Mouse (Mus musculus) cerebellum, adult 9-10 months (tissue): Measurements from ENCODE around the gene Efcab9.
"Not testable (repeated sequence)": the region's sequence is repeated elsewhere in the genome, so short reads cannot be mapped to it uniquely, and the experiment has no call there.

Experiments used
- DNase-seq: peaks from one replicate; pipeline ENCODE4 v3.0.0; 2022

The Efcab9 gene

GRCm38 (mm10) chr11:32535646-32536045 is 3.8 kb upstream of the Efcab9 start:
- no peak for DNase-seq

- DNase-seq = no peak
Observed at GRCm38 (mm10) chr11:32534453-32535075, 2.7 kb upstream of the Efcab9 start.

GRCm38 (mm10) chr11:32533482-32534261 is 1.8 kb upstream of the Efcab9 start:
- DNase-seq = peak; percentile 79

GRCm38 (mm10) chr11:32532765-32533481 is 1.0 kb upstream of the Efcab9 start, which contains the start of gene Stk10:
TSS of gene Stk10 (plus strand) at chr11:32533305.
- DNase-seq = peak; percentile 88

- DNase-seq = peak; percentile 30
Observed at GRCm38 (mm10) chr11:32530151-32530550, 1.7 kb downstream of the Efcab9 start.

GRCm38 (mm10) chr11:32527006-32527405 is 4.9 kb downstream of the Efcab9 start:
- no peak for DNase-seq

- DNase-seq = no peak
Observed at GRCm38 (mm10) chr11:32524122-32524920, 7.6 kb downstream of the Efcab9 start.

- no peak for DNase-seq
Observed at GRCm38 (mm10) chr11:32521246-32521645, 10.6 kb downstream of the Efcab9 start.

- DNase-seq = no peak
Observed at GRCm38 (mm10) chr11:32519354-32519753, 12.5 kb downstream of the Efcab9 start.

- DNase-seq = no peak
Observed at GRCm38 (mm10) chr11:32518770-32519169, 13.1 kb downstream of the Efcab9 start.

- DNase-seq = peak; percentile 92
Observed at GRCm38 (mm10) chr11:32516916-32517712, 14.8 kb downstream of the Efcab9 start.

GRCm38 (mm10) chr11:32516091-32516490 is 15.8 kb downstream of the Efcab9 start:
- DNase-seq = no peak

GRCm38 (mm10) chr11:32514853-32515252 is 17.0 kb downstream of the Efcab9 start:
- not testable (repeated sequence) for DNase-seq

GRCm38 (mm10) chr11:32510930-32511329 is 21.0 kb downstream of the Efcab9 start:
- DNase-seq = no peak

GRCm38 (mm10) chr11:32505091-32505739 is 26.7 kb downstream of the Efcab9 start:
- no peak for DNase-seq

GRCm38 (mm10) chr11:32503711-32504110 is 28.2 kb downstream of the Efcab9 start:
- DNase-seq = no peak

GRCm38 (mm10) chr11:32499931-32500330 is 31.9 kb downstream of the Efcab9 start:
- DNase-seq = no peak

- DNase-seq = peak; percentile 73
Observed at GRCm38 (mm10) chr11:32498757-32499535, 32.9 kb downstream of the Efcab9 start.

GRCm38 (mm10) chr11:32495283-32495682 is 36.6 kb downstream of the Efcab9 start:
- DNase-seq = no peak

GRCm38 (mm10) chr11:32493312-32493711 is 38.6 kb downstream of the Efcab9 start:
- DNase-seq = no peak

- DNase-seq = no peak
Observed at GRCm38 (mm10) chr11:32491079-32491478, 40.8 kb downstream of the Efcab9 start.
